Mouse (Mus musculus): Measurements from ENCODE around the gene Gm1113.

DNA sequence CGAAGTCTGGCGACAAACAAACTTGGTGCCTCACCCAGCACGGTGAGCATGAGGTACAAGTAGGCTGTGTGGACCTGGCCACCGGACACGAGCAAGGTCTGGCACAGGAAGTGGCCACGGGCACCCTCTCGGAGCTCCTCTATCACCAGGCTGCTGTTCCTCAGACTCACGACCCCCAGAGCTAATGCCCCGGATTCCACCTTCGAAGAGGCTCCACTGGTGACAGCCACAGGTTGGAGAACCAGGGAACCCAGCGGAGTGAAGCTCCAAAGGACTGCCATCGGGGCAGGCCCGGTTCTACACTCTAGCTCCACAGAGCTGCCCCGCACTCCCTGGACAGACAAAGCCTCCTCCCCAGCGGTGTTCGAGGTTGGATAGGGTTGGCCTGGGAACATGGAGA is 1.4 kb downstream of the Gm1113 start:
- TF ChIP-seq CTCF (IDR thresholded peaks at IDR 0.05; ENCODE audit: low read depth, low read length) (no peak), POLR2A (IDR thresholded peaks at IDR 0.05; ENCODE audit: borderline replicate concordance, low read depth, low read length) (no peak)
